Mouse (Mus musculus): ENCODE measurements around the gene Xk.

GRCm38 (mm10) chrX:9302791-9303190 lies 30.2 kb downstream of the Xk start:
- TF ChIP-seq POLR2A (IDR thresholded peaks at IDR 0.05; ENCODE audit: low read depth, low read length), result no peak
- no peak for TF ChIP-seq CTCF (IDR thresholded peaks at IDR 0.05; ENCODE audit: extremely low read depth, insufficient read length, insufficient replicate concordance, low read depth, low read length)
